Mouse (Mus musculus) cerebellum, adult (tissue): ENCODE data around the gene Ppp2r5b.

Source experiments
- ATAC-seq: cut with Nextera tagmentation; 2 replicates; pipeline ENCODE4 v1.9.2; 2017; ENCODE audit warnings: mild to moderate bottlenecking, moderate library complexity, mixed read lengths; ENCODE audit not compliant: insufficient number of reproducible peaks, low FRiP score, low TSS enrichment

The Ppp2r5b gene

GRCm38 (mm10) chr19:6238740-6239139 is 3.1 kb upstream of the Ppp2r5b start:
- ATAC-seq, result no peak

GRCm38 (mm10) chr19:6236842-6237241 is 1.2 kb upstream of the Ppp2r5b start:
- no peak for ATAC-seq

- peak; percentile 87 for ATAC-seq
These were observed 375 bp upstream of the Ppp2r5b start for GRCm38 (mm10) chr19:6236053-6236441.

DNA sequence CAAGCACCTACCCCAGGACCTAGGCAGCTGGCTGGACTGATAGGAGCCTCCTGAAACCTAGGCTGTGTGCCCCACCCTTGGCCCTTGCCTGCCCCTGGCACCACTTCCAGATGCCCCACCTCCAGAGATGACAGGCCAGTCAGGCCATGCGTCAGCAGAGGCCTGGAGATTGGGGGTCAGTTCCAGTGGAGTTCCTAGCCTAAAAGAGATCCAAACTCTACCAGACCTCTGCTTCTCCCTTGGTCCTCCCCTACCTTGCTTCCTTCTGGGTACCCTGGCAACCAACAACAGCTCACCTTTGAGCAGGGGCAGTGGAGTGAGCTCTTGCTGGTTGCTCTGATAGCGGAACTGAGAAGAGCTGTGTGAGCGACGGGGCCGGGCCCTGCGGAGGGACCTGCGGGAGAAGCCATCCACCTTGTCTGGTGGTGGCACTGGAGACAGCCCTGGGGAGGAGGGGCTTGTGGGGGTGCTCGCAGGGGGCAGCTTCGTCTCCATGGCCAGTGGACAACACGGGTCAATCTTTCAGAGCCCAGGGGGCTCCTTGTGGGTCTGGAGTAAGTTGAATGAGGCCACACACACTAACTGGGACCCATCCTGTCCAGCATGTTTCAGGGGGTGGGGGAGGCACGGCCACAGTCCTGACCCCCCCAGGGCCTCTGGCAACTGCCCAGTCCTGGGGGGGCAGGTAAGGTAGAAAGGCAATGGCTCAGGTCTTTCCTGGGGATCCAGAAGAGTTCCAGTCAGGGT is 1.2 kb downstream of the Ppp2r5b start:
- ATAC-seq, result no peak

DNA sequence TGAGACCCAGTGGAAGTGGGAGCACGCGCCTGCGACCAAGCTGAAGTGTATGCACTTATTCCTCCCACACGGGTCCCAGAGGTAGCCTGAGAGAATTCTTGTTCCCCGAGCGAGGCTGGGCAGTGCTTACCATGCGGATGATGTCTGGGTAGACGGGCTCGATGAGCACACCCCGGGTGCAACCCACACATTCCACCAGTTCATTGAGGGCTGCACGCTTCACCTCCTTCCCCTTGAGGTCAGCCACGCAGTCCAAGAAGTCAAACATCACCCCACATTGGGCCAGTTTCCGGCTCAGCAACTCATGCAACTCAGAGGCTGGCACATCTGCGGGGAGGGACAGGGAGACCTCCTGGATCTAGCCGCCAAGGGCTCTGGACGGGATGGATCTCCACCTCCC is 2.0 kb downstream of the Ppp2r5b start:
- no peak for ATAC-seq

DNA sequence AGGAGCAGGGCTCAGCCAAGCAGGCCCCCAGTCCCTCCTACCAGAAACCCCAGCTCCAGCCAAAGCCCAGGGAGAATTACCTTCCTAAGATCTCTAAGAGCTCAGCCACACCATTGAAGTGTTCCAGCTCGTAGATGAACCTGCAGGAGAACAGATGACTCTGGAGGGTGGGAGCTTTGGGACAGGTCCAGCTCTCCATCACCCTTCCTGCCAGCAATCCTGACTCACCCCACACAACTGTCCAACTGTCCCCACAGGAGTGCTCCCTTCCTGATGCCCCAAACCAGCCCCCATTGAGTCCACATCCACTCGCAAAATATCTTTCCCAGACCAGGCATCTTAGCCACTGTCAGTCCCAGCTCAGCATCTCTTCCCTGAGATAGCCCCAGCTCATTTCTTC is 4.6 kb downstream of the Ppp2r5b start:
- no peak for ATAC-seq

DNA sequence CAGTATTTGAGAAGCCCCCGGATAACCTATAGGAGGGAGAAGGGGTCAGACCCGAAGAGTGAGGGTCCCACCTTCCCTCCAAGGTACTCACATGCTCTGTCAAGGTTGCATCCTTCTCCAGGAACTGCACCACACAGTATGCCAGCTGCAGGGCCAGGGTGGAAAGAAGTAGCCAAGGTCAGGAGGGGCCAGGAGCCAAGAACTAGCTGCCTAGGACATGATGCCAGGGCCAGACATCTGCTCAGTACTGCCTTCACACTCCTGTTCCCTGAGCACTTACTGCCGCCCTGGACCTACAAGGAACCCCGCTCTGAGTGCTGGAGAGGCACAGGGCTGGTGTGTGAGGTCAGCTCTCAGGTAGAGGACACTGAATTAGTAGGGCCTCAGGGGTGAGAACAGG is 5.3 kb downstream of the Ppp2r5b start:
- no peak for ATAC-seq

DNA sequence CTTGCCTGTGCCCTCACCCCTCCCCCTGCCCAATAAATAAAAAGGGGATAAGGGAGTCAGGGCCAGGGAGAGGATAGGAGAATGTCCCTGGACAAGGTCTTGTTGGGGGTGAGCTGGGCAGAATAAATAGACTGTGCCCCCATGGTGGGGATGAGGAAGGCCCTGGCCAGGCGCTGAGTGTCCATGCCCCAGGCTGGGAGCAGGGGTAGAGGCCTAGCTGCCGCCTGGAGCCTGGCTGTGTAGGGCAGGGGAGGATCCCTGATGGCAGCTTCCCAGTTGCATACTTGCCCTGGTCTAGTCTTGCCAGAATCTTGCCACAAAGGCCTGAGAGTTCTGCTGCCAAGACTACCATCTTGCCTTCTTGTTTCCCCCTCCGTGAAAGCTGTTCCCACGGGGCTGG is 7.8 kb downstream of the Ppp2r5b start:
- no peak for ATAC-seq

GRCm38 (mm10) chr19:6226763-6227162 is 8.9 kb downstream of the Ppp2r5b start:
- ATAC-seq, result no peak

DNA sequence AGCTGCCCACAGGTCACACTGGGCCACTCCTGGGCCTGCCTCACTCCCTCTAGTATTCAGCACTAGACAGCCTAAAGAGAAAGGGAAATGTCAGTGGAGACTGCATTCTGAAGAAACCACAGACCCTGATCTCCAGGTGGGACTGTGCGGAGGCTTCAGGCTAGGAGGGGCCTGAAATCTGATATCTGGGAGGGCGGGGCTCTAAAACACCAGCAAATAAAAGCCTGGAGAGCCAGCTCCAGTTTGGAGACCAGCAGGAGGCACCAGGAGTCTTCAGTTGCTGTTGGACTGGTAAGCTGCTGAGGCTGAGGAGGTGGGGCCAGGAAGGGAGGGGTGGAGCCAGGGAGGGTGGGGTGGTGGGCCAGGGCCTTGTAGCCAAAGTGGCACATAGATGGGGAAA is 9.5 kb downstream of the Ppp2r5b start, which contains the start of gene Gpha2:
TSS of gene Gpha2 (plus strand) at position 246 of the 400 bp plus-strand sequence.
- no peak for ATAC-seq

GRCm38 (mm10) chr19:6218606-6219005 is 17.1 kb downstream of the Ppp2r5b start:
- no peak for ATAC-seq

- ATAC-seq, result no peak
These were observed 19.5 kb downstream of the Ppp2r5b start for GRCm38 (mm10) chr19:6216046-6216705.

DNA sequence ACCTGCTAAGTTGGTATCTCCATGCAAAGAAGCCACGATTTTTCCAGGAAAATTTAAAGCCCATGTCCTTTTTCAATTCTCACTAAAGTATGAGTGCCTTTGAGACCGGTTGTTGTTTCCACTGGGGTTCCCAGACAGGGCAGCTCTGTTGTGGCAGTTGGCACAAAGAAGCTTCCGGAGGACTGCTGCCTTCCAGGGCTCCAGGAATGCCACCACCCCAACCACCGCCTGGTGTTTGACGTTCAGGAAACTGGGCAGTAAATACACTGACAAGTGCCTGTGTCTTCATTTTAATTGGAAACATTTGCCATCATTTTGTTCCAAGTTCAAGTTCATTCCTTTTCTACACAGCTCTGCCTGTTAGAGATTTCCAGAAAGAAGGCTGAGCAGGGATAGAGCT is 29.0 kb downstream of the Ppp2r5b start:
- ATAC-seq, result no peak

- ATAC-seq, result no peak
These were observed 31.4 kb downstream of the Ppp2r5b start for GRCm38 (mm10) chr19:6204265-6204664.

DNA sequence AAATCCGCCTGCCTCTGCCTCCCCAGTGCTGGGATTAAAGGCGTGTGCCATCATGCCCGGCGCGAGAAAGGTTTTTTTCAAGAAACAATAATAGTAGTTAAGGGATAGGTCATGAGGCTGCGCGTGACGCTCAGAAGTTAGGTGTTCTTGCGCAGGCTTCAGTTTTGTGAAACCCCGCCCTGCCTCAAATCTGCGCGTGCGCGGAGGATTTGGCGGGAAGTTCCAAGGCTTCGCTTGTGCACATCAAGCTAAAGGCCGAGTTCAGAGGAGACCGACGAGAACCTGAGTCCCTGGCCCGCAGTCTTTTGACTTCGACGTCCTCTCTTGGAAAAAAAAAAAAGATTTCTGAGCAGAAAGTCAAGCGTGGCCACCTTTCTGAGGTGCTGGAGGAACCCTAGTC is 51.5 kb downstream of the Ppp2r5b start, which contains the start of gene Majin:
TSS of gene Majin (plus strand) at position 258 of the 400 bp plus-strand sequence.
- no peak for ATAC-seq

DNA sequence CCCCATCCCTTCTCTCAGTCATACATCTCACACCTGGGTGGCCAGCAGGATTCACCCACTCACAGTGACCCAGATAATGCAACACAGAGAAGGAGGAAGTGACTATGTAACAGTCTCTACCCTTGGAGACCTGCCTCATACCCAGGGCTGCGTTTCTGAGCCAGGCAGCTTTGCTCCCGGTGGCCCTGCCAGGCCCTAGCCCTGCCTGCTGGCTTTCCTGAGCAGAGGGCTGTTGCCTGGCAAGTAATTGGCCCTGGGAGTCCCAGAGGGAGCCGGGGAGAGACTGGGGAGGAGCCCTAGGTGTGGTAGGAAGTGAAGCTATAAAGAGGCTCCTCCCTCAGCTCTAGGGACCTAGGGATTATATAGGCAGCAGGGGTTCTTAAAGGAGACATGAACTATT is 53.1 kb downstream of the Ppp2r5b start:
- ATAC-seq, result peak; percentile 84; the same call in 1 of the 2 replicates

GRCm38 (mm10) chr19:6181629-6182028 is 54.0 kb downstream of the Ppp2r5b start:
- ATAC-seq, result no peak

DNA sequence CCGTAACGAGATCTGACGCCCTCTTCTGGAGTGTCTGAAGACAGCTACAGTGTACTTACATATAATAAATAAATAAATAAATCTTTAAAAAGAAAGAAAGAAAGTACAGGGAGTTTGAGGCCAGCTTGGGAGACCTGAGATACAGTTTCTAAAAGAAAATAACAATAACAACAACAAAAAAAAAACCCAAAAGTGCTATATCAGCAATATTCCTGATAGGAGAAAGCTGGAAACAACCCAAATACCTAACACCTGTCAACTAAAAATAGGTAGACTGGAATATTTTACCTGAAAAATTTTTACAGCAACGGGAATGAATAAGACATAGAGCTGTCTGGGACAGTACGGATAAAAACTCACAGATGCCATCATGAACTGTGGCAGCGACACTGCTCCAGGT is 56.9 kb downstream of the Ppp2r5b start:
- no peak for ATAC-seq
